Mouse (Mus musculus): ENCODE data around the gene Col6a6.

DNA sequence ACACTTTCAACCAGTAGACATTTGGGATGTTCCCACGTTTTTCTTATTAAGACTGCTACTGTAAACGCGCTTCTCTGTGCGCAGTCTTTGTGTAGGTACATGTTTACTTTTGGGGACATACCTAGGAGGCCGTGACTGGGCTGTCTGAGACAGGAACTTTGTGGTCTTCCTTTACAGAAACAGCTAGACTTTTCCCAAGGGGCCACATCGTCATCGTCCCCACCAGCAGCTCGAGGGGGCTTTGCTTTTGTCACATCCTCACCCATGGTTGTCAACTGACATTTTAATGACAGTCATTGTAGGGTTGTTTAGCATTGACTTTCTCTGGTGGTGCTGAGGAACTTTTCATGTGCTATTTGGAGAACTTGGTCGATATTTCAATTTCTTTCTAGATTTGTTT lies 3.3 kb upstream of the Col6a6 start:
- no peak for TF ChIP-seq POLR2A (IDR thresholded peaks at IDR 0.05; ENCODE audit: low read depth, low read length)
- TF ChIP-seq CTCF (IDR thresholded peaks at IDR 0.05; ENCODE audit: extremely low read depth, insufficient read length, insufficient replicate concordance, low read depth, low read length) = no peak

Measured in small intestine, adult 2 months (tissue).